Mouse (Mus musculus) lung, postnatal 0 days (tissue): ENCODE data around the gene Obp2b. TPM values are rescaled to one million over a fixed set of nuclear protein-coding genes. Genes with fewer than 3 reads are reported as not detected.

Experiments used
- ATAC-seq: fragments of 200-750 bp; cut with Nextera tagmentation; 2 replicates; pipeline ENCODE4 v1.8.0; 2017; ENCODE audit warnings: moderate library complexity
- DNase-seq: peaks from one replicate; pipeline ENCODE4 v3.0.0-alpha.2; 2016; ENCODE audit warnings: low spot score
- H3K27ac ChIP-seq: fragments of 300-500 bp; sonication (generic); 2 replicates; pipeline ENCODE4 v1.5.1; 2014; ENCODE audit warnings: antibody characterized with exemption, mild to moderate bottlenecking, low read length, mixed read lengths
- H3K27me3 ChIP-seq: fragments of 300-500 bp; sonication (generic); replicated peaks from 2 replicates; pipeline ENCODE4 v1.6.1; 2014; ENCODE audit warnings: low read length, mixed read lengths; ENCODE audit not compliant: insufficient read depth
- H3K36me3 ChIP-seq: fragments of 300-500 bp; sonication (generic); 2 replicates; pipeline ENCODE4 v1.6.1; 2014; ENCODE audit warnings: low read length, mixed read lengths; ENCODE audit not compliant: insufficient read depth
- H3K4me1 ChIP-seq: fragments of 300-500 bp; sonication (generic); 2 replicates; pipeline ENCODE4 v1.6.1; 2014; ENCODE audit warnings: antibody characterized with exemption, low read depth, low read length, mixed read lengths; ENCODE audit not compliant: insufficient read depth
- H3K4me2 ChIP-seq: fragments of 300-500 bp; sonication (generic); replicated peaks from 2 replicates; pipeline ENCODE4 v1.6.1; 2014; ENCODE audit warnings: low read depth, mild to moderate bottlenecking, low read length, moderate library complexity, mixed read lengths
- H3K4me3 ChIP-seq: fragments of 300-500 bp; sonication (generic); 2 replicates; pipeline ENCODE4 v1.5.1; 2014; ENCODE audit warnings: low read depth, low read length
- H3K9ac ChIP-seq: fragments of 300-500 bp; sonication (generic); replicated peaks from 2 replicates; pipeline ENCODE4 v1.6.1; 2014; ENCODE audit warnings: low read depth, mild to moderate bottlenecking
- H3K9me3 ChIP-seq: fragments of 300-500 bp; sonication (generic); 2 replicates; pipeline ENCODE4 v1.6.1; 2016; ENCODE audit warnings: low read length, mixed read lengths
- CTCF ChIP-seq: IDR thresholded peaks from 2 replicates; pipeline ENCODE4 v1.5.1; 2016; ENCODE audit warnings: antibody characterized with exemption, mild to moderate bottlenecking
- EP300 ChIP-seq: IDR thresholded peaks from 2 replicates; pipeline ENCODE4 v1.6.1; 2016; ENCODE audit warnings: antibody characterized with exemption, mild to moderate bottlenecking, control low read depth
- WGBS: fragments of 180-500 bp; shearing (Covaris S2); extraction: QIAGEN DNeasy Blood & Tissue Kit; methylation state at CpG from one replicate; pipeline ENCODE4 v1.1.7; 2014; 5-methylcytosine and 5-hydroxymethylcytosine counted together
- polyA plus RNA-seq: library from polyadenylated mRNA; unstranded; fragments of >200 nt; fragmentation: Nextera tagmentation; extraction: Ambion mirVana; gene quantifications from 2 replicates; pipeline ENCODE4 v1.2.1, GENCODE M21; 2015

The Obp2b gene
- polyA plus RNA-seq, 1 experiment from 2014 or later, result not detected

DNA sequence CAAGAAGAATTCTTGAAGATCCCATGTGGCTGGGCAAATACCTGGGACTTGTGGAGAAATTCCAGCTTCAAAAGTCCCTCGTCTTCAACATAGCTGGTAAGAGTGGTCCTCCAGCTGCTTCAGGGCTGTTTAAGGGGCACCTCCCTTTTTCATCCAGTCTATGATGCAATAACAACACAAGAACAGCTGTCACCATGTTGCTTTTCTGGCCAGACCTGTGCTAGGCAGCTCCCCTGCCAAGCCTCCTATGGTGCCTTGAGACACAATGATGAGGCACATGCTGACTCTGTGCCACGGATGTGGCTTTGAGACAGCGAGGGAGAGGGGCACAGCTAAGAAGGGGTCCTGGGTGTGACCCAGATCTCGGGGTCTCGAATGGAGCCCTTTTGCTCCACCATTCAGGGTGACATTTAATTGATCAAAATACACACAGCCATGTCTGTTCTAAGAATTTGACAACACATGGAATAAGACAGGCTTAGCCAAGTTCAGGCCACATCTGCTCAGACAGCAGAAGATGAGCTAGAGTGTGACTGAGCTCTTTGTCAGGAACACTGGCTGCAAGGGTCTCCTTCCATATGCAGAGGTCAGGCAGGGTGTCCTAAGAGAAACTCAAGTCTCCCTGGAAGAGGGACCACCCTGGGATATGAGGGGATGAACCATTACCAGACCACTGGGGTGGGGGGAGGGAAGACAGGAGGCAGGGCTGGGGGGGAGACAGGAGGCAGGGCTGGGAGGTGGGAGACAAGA, 48.9 kb downstream of the Obp2b start:
- TF ChIP-seq EP300 (0 out of 2 replicates have a peak, but pooled peaks have one; percentile 37), CTCF (no peak)
- no peaks in the 10 kb centered on the region for H3K27me3 ChIP-seq
- no peak overlapping the region for H3K9ac ChIP-seq
- WGBS, result 51% methylated on average over 5 of the region's 5 CpGs
- no peak overlapping the region for H3K27ac ChIP-seq
- ATAC-seq, result peak; percentile 86
- H3K4me1 ChIP-seq, result no peaks in the 10 kb centered on the region
- H3K4me2 ChIP-seq, result no peak overlapping the region
- peak; percentile 77 for DNase-seq
- no peaks in the 10 kb centered on the region for H3K36me3 ChIP-seq
- no peaks in the 10 kb centered on the region for H3K9me3 ChIP-seq
- H3K4me3 ChIP-seq, result no peak overlapping the region

- no peak overlapping the region for H3K9ac ChIP-seq
Observed at GRCm38 (mm10) chr2:25789092-25789491, 52.3 kb downstream of the Obp2b start.

More at GRCm38 (mm10) chr2:25789092-25789491, 52.3 kb downstream of the Obp2b start:
- Histone ChIP-seq H3K4me1 (no peaks in the 10 kb centered on the region), H3K4me2 (no peak overlapping the region), H3K36me3 (no peaks in the 10 kb centered on the region), H3K27ac (no peak overlapping the region), H3K27me3 (no peaks in the 10 kb centered on the region), H3K9me3 (no peaks in the 10 kb centered on the region), H3K4me3 (no peak overlapping the region)
- 73% methylated on average over 3 of the region's 3 CpGs for WGBS
- no peak for DNase-seq
- ATAC-seq, result no peak
- no peak for TF ChIP-seq CTCF
- no peak for TF ChIP-seq EP300

Other genes starting within 250 kb of the Obp2b start
- not detected in 2 replicates for gene Lcn12, start 243.1 kb upstream of the Obp2b start, polyA plus RNA-seq
- 39.7 and 43.4 TPM in 2 replicates for gene Fbxw5, start 236.3 kb upstream of the Obp2b start, polyA plus RNA-seq
- gene C8g, start 235.3 kb upstream of the Obp2b start, polyA plus RNA-seq, result 2.6 and 3.2 TPM in 2 replicates
- gene Traf2, start 190.1 kb upstream of the Obp2b start, polyA plus RNA-seq, result 20.7 and 21.0 TPM in 2 replicates
- 297 and 329 TPM in 2 replicates for gene Edf1, start 179.2 kb upstream of the Obp2b start, polyA plus RNA-seq
- 0.31 and 1.2 TPM in 2 replicates for gene Mamdc4, start 162.2 kb upstream of the Obp2b start, polyA plus RNA-seq
- gene Phpt1, start 161.8 kb upstream of the Obp2b start, polyA plus RNA-seq, result 97.7 and 103 TPM in 2 replicates
- 0.07 TPM in 1 of 2 replicates, not detected in the other for gene Ajm1, start 155.3 kb upstream of the Obp2b start, polyA plus RNA-seq
- gene Rabl6, start 128.5 kb upstream of the Obp2b start, polyA plus RNA-seq, result 34.7 and 41.2 TPM in 2 replicates
- 0.38 and 0.44 TPM in 2 replicates for gene Ccdc183, start 119.3 kb upstream of the Obp2b start, polyA plus RNA-seq
- gene Tmem141, start 115.0 kb upstream of the Obp2b start, polyA plus RNA-seq, result 26.0 and 29.9 TPM in 2 replicates
- gene Fcna, start 109.0 kb upstream of the Obp2b start, polyA plus RNA-seq, result 2.5 and 2.8 TPM in 2 replicates
- not detected in 2 replicates for gene Lcn8, start 83.9 kb upstream of the Obp2b start, polyA plus RNA-seq
- gene Lcn5, start 79.1 kb upstream of the Obp2b start, polyA plus RNA-seq, result not detected in 2 replicates
- gene Lcn6, start 60.2 kb upstream of the Obp2b start, polyA plus RNA-seq, result not detected in 2 replicates
- not detected in 2 replicates for gene Lcn10, start 54.3 kb upstream of the Obp2b start, polyA plus RNA-seq
- gene Obp2a, start 37.0 kb upstream of the Obp2b start, polyA plus RNA-seq, result not detected in 2 replicates
- gene Bmyc, start 30.3 kb upstream of the Obp2b start, polyA plus RNA-seq, result 57.8 and 58.7 TPM in 2 replicates
- gene Lcn3, start 28.6 kb downstream of the Obp2b start, polyA plus RNA-seq, result not detected in 2 replicates
- gene Lcn11, start 40.0 kb downstream of the Obp2b start, polyA plus RNA-seq, result not detected in 2 replicates
- gene Gm13539, start 45.2 kb downstream of the Obp2b start, polyA plus RNA-seq, result 0.51 and 0.95 TPM in 2 replicates
- not detected in 2 replicates for gene Glt6d1, start 78.8 kb downstream of the Obp2b start, polyA plus RNA-seq
- not detected in 2 replicates for gene Lcn9, start 86.1 kb downstream of the Obp2b start, polyA plus RNA-seq
- gene Sohlh1, start 110.2 kb downstream of the Obp2b start, polyA plus RNA-seq, result not detected in 2 replicates
- 0.17 and 0.21 TPM in 2 replicates for gene Kcnt1, start 126.7 kb downstream of the Obp2b start, polyA plus RNA-seq
- gene Camsap1, start 246.3 kb downstream of the Obp2b start, polyA plus RNA-seq, result 5.2 and 5.4 TPM in 2 replicates